Mouse (Mus musculus) liver, adult 2 months (tissue): ENCODE data around the gene Tiam2.

Experiments
- CTCF ChIP-seq: fragments of 200-500 bp; IDR thresholded peaks from 2 replicates; pipeline ENCODE4 v1.5.1; 2011; ENCODE audit warnings: low read depth, low read length, control low read depth
- POLR2A ChIP-seq: fragments of 200-500 bp; IDR thresholded peaks from 2 replicates; pipeline ENCODE4 v1.6.1; 2011; ENCODE audit warnings: low read length, control low read depth; ENCODE audit not compliant: insufficient read depth; ENCODE audit errors: extremely low read depth

DNA sequence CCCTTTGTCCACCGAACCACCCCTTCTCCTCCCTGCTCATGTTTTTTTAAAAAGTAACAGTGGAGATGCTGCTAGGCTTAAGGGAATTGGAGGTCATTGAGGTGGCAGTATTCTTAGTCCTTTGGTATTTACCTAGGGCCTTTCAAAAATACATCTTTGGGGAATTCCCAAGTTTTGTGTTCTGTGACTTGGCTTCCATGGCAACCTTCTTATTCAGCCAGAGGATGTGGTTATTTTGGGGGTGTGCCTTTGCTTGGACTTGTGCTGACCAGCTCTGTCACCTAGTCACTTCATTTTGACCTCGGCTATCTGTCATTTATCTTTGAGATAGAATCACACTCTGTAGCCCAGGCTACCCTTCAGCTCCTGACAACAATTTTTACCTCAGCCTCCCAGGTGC, 68.6 kb downstream of the Tiam2 start:
- TF ChIP-seq POLR2A (no peak), CTCF (no peak)
